Mouse (Mus musculus) liver, embryonic 18 days (tissue): ENCODE results near the gene Pitx2. TPM values are rescaled to one million over a fixed set of nuclear protein-coding genes. Genes with fewer than 3 reads are reported as not detected.

Experiments
- polyA plus RNA-seq: library from polyadenylated mRNA; depleted of rRNA; stranded (reverse); fragments of >200 nt; gene quantifications from 2 replicates; pipeline ENCODE4 v1.2.3, GENCODE M21; 2012; rRNA removed

Pitx2 gene
- 0.23 and 0.56 TPM in 2 replicates for polyA plus RNA-seq

DNA sequence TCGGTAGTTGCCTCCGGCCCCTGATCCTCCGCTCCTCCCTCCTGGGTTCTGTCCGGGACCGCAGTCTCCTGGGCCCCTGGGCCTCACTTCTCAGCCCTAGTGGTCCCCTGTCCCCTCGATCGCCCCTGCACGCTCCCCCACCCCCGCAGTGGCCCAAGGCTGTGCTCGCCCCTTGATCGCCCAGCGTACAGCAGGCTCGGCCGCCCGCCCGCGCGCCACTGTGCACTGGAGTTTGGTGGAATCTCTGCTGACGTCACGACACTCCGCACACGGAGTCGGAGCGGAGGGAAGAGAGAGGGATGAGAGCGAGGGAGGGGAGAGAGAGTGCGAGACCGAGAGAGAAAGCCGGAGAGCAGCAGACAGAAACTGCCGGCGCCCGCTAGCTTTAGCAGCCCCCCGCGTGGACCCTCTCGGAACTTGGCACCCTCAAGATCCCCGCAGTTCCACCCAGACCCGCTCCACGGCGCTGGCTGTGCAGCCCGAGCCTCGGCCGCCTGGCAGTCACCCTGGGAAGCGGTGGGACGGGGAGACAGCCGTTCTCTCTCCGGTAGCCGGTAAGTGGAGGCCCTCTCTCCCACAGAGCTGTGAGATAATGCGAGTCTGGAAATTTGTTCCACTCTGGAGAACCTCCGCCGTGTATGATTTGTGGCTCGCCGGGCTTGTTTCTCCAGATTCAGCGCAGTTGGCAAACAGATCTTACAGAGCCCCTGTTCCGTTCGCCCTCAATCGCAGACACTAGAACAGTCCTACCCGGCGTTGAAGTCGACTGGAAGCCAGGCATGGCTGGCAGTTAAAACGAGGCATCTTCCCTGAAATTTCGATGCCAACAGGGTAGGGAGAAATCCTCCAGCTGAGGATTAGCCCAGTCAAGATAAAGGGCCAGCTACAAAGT is at the start of gene Pitx2:
TSS of gene Pitx2 (plus strand) at position 270 of the 892 bp plus-strand sequence.

Other genes starting within 250 kb of the Pitx2 start
- gene Enpep, start 132.8 kb downstream of the Pitx2 start, polyA plus RNA-seq, result 7.1 and 8.8 TPM in 2 replicates